Mouse (Mus musculus) embryonic facial prominence, embryonic 11.5 days (tissue): ENCODE measurements around the gene Thyn1. TPM values are rescaled to one million over a fixed set of nuclear protein-coding genes. Genes with fewer than 3 reads are reported as not detected.

ENCODE experiments used
- ATAC-seq: fragments of 200-750 bp; cut with Nextera tagmentation; replicated peaks from 2 replicates; pipeline ENCODE4 v1.8.0; 2017; ENCODE audit warnings: low read depth; ENCODE audit not compliant: insufficient number of reproducible peaks, low FRiP score, low TSS enrichment
- DNase-seq: peaks from one replicate; pipeline ENCODE4 v3.0.0-alpha.2; 2015; ENCODE audit warnings: low spot score
- H3K27ac ChIP-seq: fragments of 300-500 bp; sonication (generic); replicated peaks from 2 replicates; pipeline ENCODE4 v1.5.1; 2014; ENCODE audit warnings: mild to moderate bottlenecking, low read depth, low read length, control low read depth
- H3K27me3 ChIP-seq: fragments of 300-500 bp; sonication (generic); 2 replicates; pipeline ENCODE4 v1.6.1; 2014; ENCODE audit warnings: mild to moderate bottlenecking, low read length, moderate library complexity, mixed read lengths; ENCODE audit not compliant: control insufficient read depth, insufficient read depth
- H3K36me3 ChIP-seq: fragments of 300-500 bp; sonication (generic); replicated peaks from 2 replicates; pipeline ENCODE4 v1.6.1; 2014; ENCODE audit warnings: low read depth, mild to moderate bottlenecking, low read length, moderate library complexity, mixed read lengths; ENCODE audit not compliant: control insufficient read depth, insufficient read depth
- H3K4me1 ChIP-seq: fragments of 300-500 bp; sonication (generic); 2 replicates; pipeline ENCODE4 v1.6.1; 2014; ENCODE audit warnings: low read length, mixed read lengths; ENCODE audit not compliant: control insufficient read depth, insufficient read depth
- H3K4me2 ChIP-seq: fragments of 300-500 bp; sonication (generic); 2 replicates; pipeline ENCODE4 v1.6.1; 2014; ENCODE audit warnings: low read depth, mild to moderate bottlenecking, control low read depth, low read length, moderate library complexity
- H3K4me3 ChIP-seq: fragments of 300-500 bp; sonication (generic); 2 replicates; pipeline ENCODE4 v1.5.1; 2014; ENCODE audit warnings: low read depth, low read length, control low read depth
- H3K9ac ChIP-seq: fragments of 300-500 bp; sonication (generic); replicated peaks from 2 replicates; pipeline ENCODE4 v1.6.1; 2014; ENCODE audit warnings: mild to moderate bottlenecking, control low read depth, low read length
- H3K9me3 ChIP-seq: fragments of 300-500 bp; sonication (generic); replicated peaks from 2 replicates; pipeline ENCODE4 v1.6.1; 2016; ENCODE audit warnings: mild to moderate bottlenecking, low read length, inconsistent platforms, mixed read lengths; ENCODE audit not compliant: control insufficient read depth
- WGBS: fragments of 180-500 bp; shearing (Covaris S2); extraction: QIAGEN DNeasy Blood & Tissue Kit; methylation state at CpG from one replicate; pipeline ENCODE4 v1.1.7; 2014; 5-methylcytosine and 5-hydroxymethylcytosine counted together
- polyA plus RNA-seq: library from polyadenylated mRNA; unstranded; fragments of >200 nt; fragmentation: Nextera tagmentation; extraction: Ambion mirVana; gene quantifications from 2 replicates; pipeline ENCODE4 v1.2.1, GENCODE M21; 2014

Gene Thyn1
- polyA plus RNA-seq, 1 experiment from 2014 or later: 186 TPM

DNA sequence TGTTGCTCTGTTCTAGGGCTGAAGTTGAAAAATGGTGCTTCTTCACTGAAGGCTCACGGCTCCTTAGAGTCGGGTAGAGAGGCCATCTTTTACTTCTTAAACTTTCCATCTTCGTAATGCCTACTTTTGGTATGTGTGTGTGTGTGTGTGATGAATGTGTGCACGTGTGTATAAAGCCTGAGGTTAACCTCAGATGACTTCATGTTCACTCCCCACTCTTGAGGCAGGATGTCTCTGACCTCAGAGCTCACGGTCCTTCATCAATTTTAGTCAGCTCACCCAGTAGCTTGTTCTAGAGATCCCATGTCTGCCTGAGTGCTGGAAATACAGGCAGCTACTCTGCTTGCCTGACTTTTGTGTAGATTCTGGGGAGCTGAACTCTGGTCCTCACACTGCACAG lies 44.4 kb downstream of the Thyn1 start:
- H3K27me3 ChIP-seq: no peaks in the 10 kb centered on the region
- H3K9ac ChIP-seq: no peak overlapping the region
- H3K36me3 ChIP-seq: peaks cover 7% of the 10 kb centered on the region
- WGBS: 87% methylated on average over 5 of the region's 5 CpGs
- H3K9me3 ChIP-seq: no peaks in the 10 kb centered on the region
- no peak overlapping the region for H3K27ac ChIP-seq
- no peak overlapping the region for H3K4me2 ChIP-seq
- ATAC-seq: no peak
- H3K4me1 ChIP-seq: no peaks in the 10 kb centered on the region
- no peak for DNase-seq
- no peak overlapping the region for H3K4me3 ChIP-seq

GRCm38 (mm10) chr9:27049492-27049891 lies 50.0 kb downstream of the Thyn1 start:
- Histone ChIP-seq H3K27me3 (no peaks in the 10 kb centered on the region), H3K4me2 (no peak overlapping the region), H3K9ac (no peak overlapping the region), H3K9me3 (no peaks in the 10 kb centered on the region), H3K4me1 (no peaks in the 10 kb centered on the region), H3K36me3 (no peaks in the 10 kb centered on the region; the same call in none of the 2 replicates), H3K4me3 (no peak overlapping the region), H3K27ac (no peak overlapping the region)
- DNase-seq (no peak), ATAC-seq (no peak)
- WGBS: 93% methylated on average over 2 of the region's 2 CpGs

Other genes with a start within 250 kb of the Thyn1 start
- 4.6 and 4.7 TPM in 2 replicates for gene Glb1l2, start 193.2 kb upstream of the Thyn1 start, polyA plus RNA-seq
- gene Glb1l3, start 138.8 kb upstream of the Thyn1 start, polyA plus RNA-seq: not detected in 2 replicates
- not detected in 2 replicates for gene Gm1110, start 76.6 kb upstream of the Thyn1 start, polyA plus RNA-seq
- gene Acad8, start 144 bp upstream of the Thyn1 start, polyA plus RNA-seq: 42.8 and 44.8 TPM in 2 replicates
- 47.6 and 47.8 TPM in 2 replicates for gene Vps26b, start 30.4 kb downstream of the Thyn1 start, polyA plus RNA-seq
- gene Ncapd3, start 30.5 kb downstream of the Thyn1 start, polyA plus RNA-seq: 37.4 and 42.3 TPM in 2 replicates
- 124 and 128 TPM in 2 replicates for gene Jam3, start 155.7 kb downstream of the Thyn1 start, polyA plus RNA-seq